Mouse (Mus musculus) ES-E14 (cell line): ENCODE measurements around the gene Coa6. TPM values are rescaled to one million over a fixed set of nuclear protein-coding genes. Genes with fewer than 3 reads are reported as not detected.

ENCODE experiments used
- DNase-seq: peaks from one replicate; pipeline ENCODE4 v3.0.0-alpha.2; 2013; ENCODE audit warnings: low read depth, low spot score
- H3K27ac ChIP-seq: 2 replicates; pipeline ENCODE4 v1.5.1; 2012; ENCODE audit warnings: low read depth, mild to moderate bottlenecking, low read length, moderate library complexity, mixed read lengths; ENCODE audit not compliant: poor library complexity, insufficient read depth, severe bottlenecking
- H3K36me3 ChIP-seq: 2 replicates; pipeline ENCODE4 v1.6.1; 2012; ENCODE audit warnings: mild to moderate bottlenecking, low read length, moderate library complexity, mixed read lengths; ENCODE audit not compliant: control insufficient read depth, poor library complexity, insufficient read depth, severe bottlenecking
- H3K4me1 ChIP-seq, 2 experiments: fragments of 150-350 bp in 1 of 2; sonication (generic) in 1 of 2; 2 replicates each; pipeline ENCODE4 v1.6.1; 2012; ENCODE audit warnings: low read length in 2 of 2, mild to moderate bottlenecking in 1 of 2, mixed read lengths in 1 of 2; ENCODE audit not compliant: control insufficient read depth in 2 of 2, insufficient read depth in 2 of 2, poor library complexity in 1 of 2
- H3K4me3 ChIP-seq, 2 experiments: fragments of 150-350 bp in 1 of 2; sonication (generic) in 1 of 2; 2 replicates each; pipeline ENCODE4 v1.5.1; 2012; ENCODE audit warnings: low read length in 2 of 2, low read depth in 1 of 2, mild to moderate bottlenecking in 1 of 2, mixed read lengths in 1 of 2; ENCODE audit not compliant: insufficient read depth in 1 of 2, poor library complexity in 1 of 2, severe bottlenecking in 1 of 2
- H3K9ac ChIP-seq: 2 replicates; pipeline ENCODE4 v1.6.1; 2012; ENCODE audit warnings: low read depth, mild to moderate bottlenecking, low read length, mixed read lengths; ENCODE audit not compliant: poor library complexity, insufficient read depth, severe bottlenecking
- H3K9me3 ChIP-seq: fragments of 150-350 bp; sonication (generic); 2 replicates; pipeline ENCODE4 v1.6.1; 2012; ENCODE audit warnings: low read depth, mild to moderate bottlenecking, low read length; ENCODE audit not compliant: control insufficient read depth, insufficient read depth
- CHD2 ChIP-seq: IDR thresholded peaks from 2 replicates; pipeline ENCODE4 v1.6.1; 2014; ENCODE audit warnings: mild to moderate bottlenecking, low read depth, low read length, inconsistent platforms
- HCFC1 ChIP-seq: IDR thresholded peaks from 2 replicates; pipeline ENCODE4 v1.6.1; 2012; ENCODE audit warnings: low read length, inconsistent platforms, borderline replicate concordance; ENCODE audit not compliant: insufficient read depth
- MAFK ChIP-seq: IDR thresholded peaks from 2 replicates; pipeline ENCODE4 v1.6.1; 2014; ENCODE audit warnings: mild to moderate bottlenecking, low read depth, low read length, inconsistent platforms; ENCODE audit not compliant: insufficient read depth
- ZC3H11A ChIP-seq: IDR thresholded peaks from 2 replicates; pipeline ENCODE4 v1.6.1; 2012; ENCODE audit warnings: low read depth, mild to moderate bottlenecking, inconsistent platforms, low read length, borderline replicate concordance
- ZNF384 ChIP-seq: IDR thresholded peaks from 2 replicates; pipeline ENCODE4 v1.6.1; 2012; ENCODE audit warnings: low read depth, low read length, inconsistent platforms
- in situ Hi-C, 2 experiments: fragments of 600-800 bp; cut with MboI; formaldehyde crosslinking; loops; one replicate each; pipeline ENCODE4 v1.15.1; 2025; ENCODE audit warnings: low sequenced_read_pairs in 2 of 2, inconsistent platforms in 1 of 2; ENCODE audit not compliant: unreplicated experiment in 2 of 2
- total RNA-seq: library from RNA; depleted of rRNA; stranded (reverse); fragments of 300-350 nt; gene quantifications from 2 replicates; pipeline ENCODE4 v1.2.3, GENCODE M21; 2012

Coa6 gene
- total RNA-seq, 1 experiment = 34.9 TPM

GRCm38 (mm10) chr8:126438937-126439336 is 16.6 kb downstream of the Coa6 start:
- Histone ChIP-seq H3K9me3 (no peaks in the 10 kb centered on the region), H3K36me3 (peaks cover 21% of the 10 kb centered on the region), H3K27ac (no peak overlapping the region), H3K4me3 (no peak overlapping the region), H3K9ac (no peak overlapping the region), H3K4me1 (no peaks in the 10 kb centered on the region)
- in situ Hi-C loops = no loop called here
- no peak for TF ChIP-seq ZC3H11A
- no peak for DNase-seq

- no peak overlapping the region for H3K4me3 ChIP-seq
- in situ Hi-C loops = no loop called here
- H3K4me1 ChIP-seq = no peaks in the 10 kb centered on the region
- DNase-seq = no peak
- H3K9ac ChIP-seq = no peak overlapping the region
- TF ChIP-seq CHD2 (no peak), MAFK (no peak), HCFC1 (no peak), ZC3H11A (no peak), ZNF384 (no peak)
- no peaks in the 10 kb centered on the region for H3K9me3 ChIP-seq
- H3K36me3 ChIP-seq = peaks cover 53% of the 10 kb centered on the region
- no peak overlapping the region for H3K27ac ChIP-seq
Observed at GRCm38 (mm10) chr8:126451158-126451557, 28.8 kb downstream of the Coa6 start.

DNA sequence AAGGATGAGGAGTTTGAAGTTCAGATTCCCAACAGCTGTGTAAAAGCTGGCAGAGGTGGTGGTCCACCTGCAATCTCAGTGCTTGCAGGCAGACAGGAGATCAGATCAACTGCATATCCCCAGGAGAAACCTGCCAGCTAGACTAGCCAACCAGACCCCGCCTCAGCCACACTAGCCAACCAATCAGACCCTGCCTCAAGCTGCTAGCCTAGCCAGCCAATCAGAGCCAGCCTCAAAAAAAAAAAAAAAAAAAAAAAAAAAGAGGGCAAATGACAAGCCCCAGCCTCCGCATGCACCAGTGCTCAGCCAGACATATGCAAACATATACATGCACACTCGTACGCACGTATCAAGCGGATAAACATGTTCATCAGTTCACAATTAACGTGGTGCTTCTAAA is 33.1 kb downstream of the Coa6 start:
- in situ Hi-C loops = no loop called here
- no peak overlapping the region for H3K27ac ChIP-seq
- no peaks in the 10 kb centered on the region for H3K9me3 ChIP-seq
- DNase-seq = no peak
- TF ChIP-seq HCFC1 = no peak
- TF ChIP-seq ZNF384 = peak; percentile 97
- no peak for TF ChIP-seq CHD2
- TF ChIP-seq ZC3H11A = no peak
- no peak for TF ChIP-seq MAFK
- peaks cover 46% of the 10 kb centered on the region for H3K36me3 ChIP-seq
- H3K9ac ChIP-seq = no peak overlapping the region
- no peak overlapping the region for H3K4me3 ChIP-seq
- no peaks in the 10 kb centered on the region for H3K4me1 ChIP-seq

GRCm38 (mm10) chr8:126460274-126460673 is 38.0 kb downstream of the Coa6 start:
- peak; percentile 22 for DNase-seq
- Histone ChIP-seq H3K9me3 (no peaks in the 10 kb centered on the region), H3K27ac (no peak overlapping the region), H3K9ac (no peak overlapping the region), H3K4me3 (no peak overlapping the region), H3K36me3 (peaks cover 37% of the 10 kb centered on the region), H3K4me1 (no peaks in the 10 kb centered on the region)
- in situ Hi-C loops = no loop called here
- TF ChIP-seq MAFK (no peak), CHD2 (no peak), ZNF384 (no peak), HCFC1 (no peak), ZC3H11A (no peak)

DNA sequence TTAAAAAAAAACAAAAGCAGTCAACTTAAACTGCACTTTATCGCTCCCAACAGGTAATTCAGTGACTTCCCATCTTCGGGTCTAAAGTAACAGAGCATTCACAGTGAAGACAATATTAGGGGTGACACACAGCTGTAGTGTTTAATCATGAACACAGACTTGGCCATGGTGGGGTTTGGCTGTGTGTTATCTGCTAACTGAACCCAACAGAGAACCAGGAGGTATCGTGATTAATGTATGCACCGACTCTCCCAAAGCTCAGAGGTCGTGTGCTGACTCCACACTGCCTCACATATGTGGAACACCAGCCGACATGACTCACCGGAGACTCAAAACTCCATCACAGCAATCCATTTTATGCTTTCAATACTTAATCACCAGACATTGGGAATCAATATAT is 39.4 kb downstream of the Coa6 start:
- no peak overlapping the region for H3K4me3 ChIP-seq
- in situ Hi-C loops = no loop called here
- H3K27ac ChIP-seq = no peak overlapping the region
- no peak overlapping the region for H3K9ac ChIP-seq
- no peak for TF ChIP-seq ZC3H11A
- TF ChIP-seq ZNF384 = no peak
- TF ChIP-seq CHD2 = no peak
- no peak for TF ChIP-seq HCFC1
- no peak for TF ChIP-seq MAFK
- H3K9me3 ChIP-seq = no peaks in the 10 kb centered on the region
- DNase-seq = no peak
- no peaks in the 10 kb centered on the region for H3K4me1 ChIP-seq
- peaks cover 43% of the 10 kb centered on the region for H3K36me3 ChIP-seq
